ENCODE assay signal across 11 mouse cellular contexts in genomic region chr1:164392176-164392575, GRCm38 (mm10).
A peak's percentile ranks its signal among the peaks of the same experiment; 100 is the strongest.
DNase-seq lines count a peak whose midpoint lies in the region; ATAC-seq lines count a peak whose summit lies in the region.
"Had no signal": no experiment of that assay in that cellular context is flagged by ENCODE, and none has a peak within 500 bp of the region (broad histone marks: within the 10 kb centered on the region; RNA-seq: fewer than 3 reads in every experiment).

No protein-coding gene starts in this region.

- H3K4me1 ChIP-seq in neural tube, embryonic 11.5 days (ENCODE audit: control insufficient read depth, insufficient read depth, low read length) = peaks cover 3% of the 10 kb centered on the region; the same call in 1 of the 2 replicates
- H3K4me1 ChIP-seq in neural tube, embryonic 15.5 days = peaks cover 17% of the 10 kb centered on the region
- H3K4me1 ChIP-seq in hindbrain, embryonic 11.5 days (replicated peaks; ENCODE audit: control insufficient read depth, insufficient read depth, low read length) = no peaks in the 10 kb centered on the region
- H3K4me1 ChIP-seq: liver, embryonic 15.5 days had no signal

- H3K27me3 ChIP-seq in neural tube, embryonic 11.5 days (ENCODE audit: control insufficient read depth, insufficient read depth, low read length) = no peaks in the 10 kb centered on the region
- H3K27me3 ChIP-seq in neural tube, embryonic 15.5 days (replicated peaks) = no peaks in the 10 kb centered on the region
- H3K27me3 ChIP-seq in hindbrain, embryonic 11.5 days (ENCODE audit: control insufficient read depth, insufficient read depth, low read length) = no peaks in the 10 kb centered on the region
- H3K27me3 ChIP-seq: embryonic facial prominence, embryonic 12.5 days; liver, embryonic 15.5 days had no signal

- no peaks in the 10 kb centered on the region for H3K9me3 ChIP-seq in neural tube, embryonic 11.5 days (ENCODE audit: control insufficient read depth, low read length)
- H3K9me3 ChIP-seq in neural tube, embryonic 15.5 days (replicated peaks) = no peaks in the 10 kb centered on the region
- no peaks in the 10 kb centered on the region for H3K9me3 ChIP-seq in hindbrain, embryonic 11.5 days (ENCODE audit: control insufficient read depth, low read length)
- H3K9me3 ChIP-seq: embryonic facial prominence, embryonic 12.5 days; liver, embryonic 15.5 days had no signal

- WGBS in neural tube, embryonic 11.5 days = 44% methylated on average over 3 of the region's 3 CpGs
- WGBS in neural tube, embryonic 15.5 days = 11% methylated on average over 3 of the region's 3 CpGs
- WGBS in hindbrain, embryonic 11.5 days = 33% methylated on average over 3 of the region's 3 CpGs

- no peak overlapping the region for H3K4me2 ChIP-seq in neural tube, embryonic 11.5 days (ENCODE audit: low read depth)
- H3K4me2 ChIP-seq in neural tube, embryonic 15.5 days = no peak overlapping the region
- H3K4me2 ChIP-seq in hindbrain, embryonic 11.5 days (replicated peaks; ENCODE audit: low read depth, low read length) = no peak overlapping the region
- H3K4me2 ChIP-seq: embryonic facial prominence, embryonic 12.5 days; liver, embryonic 15.5 days had no signal

- H3K36me3 ChIP-seq in neural tube, embryonic 11.5 days (ENCODE audit: control insufficient read depth, insufficient read depth, low read length) = no peaks in the 10 kb centered on the region
- H3K36me3 ChIP-seq in neural tube, embryonic 15.5 days = no peaks in the 10 kb centered on the region; the same call in 1 of the 2 replicates
- H3K36me3 ChIP-seq in hindbrain, embryonic 11.5 days (ENCODE audit: control insufficient read depth, insufficient read depth, low read length) = no peaks in the 10 kb centered on the region
- H3K36me3 ChIP-seq: embryonic facial prominence, embryonic 12.5 days; liver, embryonic 15.5 days had no signal

- peak; percentile 11 to 31 for DNase-seq in cerebellum, postnatal 10 days
- DNase-seq in cerebellum, adult 11 months = no peak
- DNase-seq in neural tube, embryonic 11.5 days (ENCODE audit: low spot score) = peak; percentile 57
- peak; percentile 71 for DNase-seq in hindbrain, embryonic 11.5 days (ENCODE audit: low spot score)
- DNase-seq in retina, embryonic 14.5 days (ENCODE audit: low spot score) = peak; percentile 65
- DNase-seq in frontal cortex, postnatal 14 days (ENCODE audit: low spot score in 2 of 2) = no peak
- no peak for DNase-seq in gastrocnemius, postnatal 4 days (ENCODE audit: low spot score in 2 of 2)

- H3K27ac ChIP-seq in neural tube, embryonic 11.5 days (ENCODE audit: low read depth, low read length) = no peak overlapping the region
- H3K27ac ChIP-seq in neural tube, embryonic 15.5 days (replicated peaks) = no peak overlapping the region
- H3K27ac ChIP-seq in hindbrain, embryonic 11.5 days (ENCODE audit: low read depth, low read length) = no peak overlapping the region; the same call in 1 of the 2 replicates
- H3K27ac ChIP-seq: embryonic facial prominence, embryonic 12.5 days; liver, embryonic 15.5 days had no signal

- no peak overlapping the region for H3K4me3 ChIP-seq in neural tube, embryonic 11.5 days (ENCODE audit: low read depth, low read length)
- H3K4me3 ChIP-seq in neural tube, embryonic 15.5 days (replicated peaks) = no peak overlapping the region
- no peak overlapping the region for H3K4me3 ChIP-seq in hindbrain, embryonic 11.5 days (ENCODE audit: low read depth, low read length)
- H3K4me3 ChIP-seq: embryonic facial prominence, embryonic 12.5 days; liver, embryonic 15.5 days had no signal

- H3K9ac ChIP-seq in neural tube, embryonic 11.5 days (ENCODE audit: low read length) = no peak overlapping the region
- H3K9ac ChIP-seq in neural tube, embryonic 15.5 days (replicated peaks) = no peak overlapping the region
- no peak overlapping the region for H3K9ac ChIP-seq in hindbrain, embryonic 11.5 days (ENCODE audit: low read depth, low read length)
- H3K9ac ChIP-seq: embryonic facial prominence, embryonic 12.5 days; liver, embryonic 15.5 days had no signal

- ATAC-seq in neural tube, embryonic 11.5 days (ENCODE audit: insufficient read depth, low FRiP score, low TSS enrichment) = peak; percentile 67; the same call in 1 of the 2 replicates
- ATAC-seq in neural tube, embryonic 15.5 days (ENCODE audit: low FRiP score) = no peak
- peak; percentile 90 for ATAC-seq in hindbrain, embryonic 11.5 days (ENCODE audit: low FRiP score)
- ATAC-seq: intestine, embryonic 16.5 days had no signal

Comparison
In these comparisons a context has a peak if more than half of its experiments do, and no peak if none do; other contexts are left out.
1. DNase-seq: peak in cerebellum, postnatal 10 days (2 of 2), neural tube, embryonic 11.5 days (single experiment), hindbrain, embryonic 11.5 days (single experiment) and retina, embryonic 14.5 days (single experiment); none in cerebellum, adult 11 months (single experiment), frontal cortex, postnatal 14 days (0 of 2) and gastrocnemius, postnatal 4 days (0 of 2).